Mouse (Mus musculus) testis, adult 2 months (tissue): ENCODE results near the gene H2-Ob.

ENCODE experiments used
- CTCF ChIP-seq: fragments of 200-500 bp; IDR thresholded peaks from 2 replicates; pipeline ENCODE4 v1.5.1; 2012; ENCODE audit warnings: low read depth, mild to moderate bottlenecking, inconsistent platforms, low read length, moderate library complexity; ENCODE audit not compliant: control insufficient read depth, insufficient read depth, insufficient replicate concordance
- POLR2A ChIP-seq: fragments of 200-500 bp; IDR thresholded peaks from 2 replicates; pipeline ENCODE4 v1.6.1; 2012; ENCODE audit warnings: low read depth, mild to moderate bottlenecking, inconsistent platforms, low read length, moderate library complexity; ENCODE audit not compliant: control insufficient read depth

DNA sequence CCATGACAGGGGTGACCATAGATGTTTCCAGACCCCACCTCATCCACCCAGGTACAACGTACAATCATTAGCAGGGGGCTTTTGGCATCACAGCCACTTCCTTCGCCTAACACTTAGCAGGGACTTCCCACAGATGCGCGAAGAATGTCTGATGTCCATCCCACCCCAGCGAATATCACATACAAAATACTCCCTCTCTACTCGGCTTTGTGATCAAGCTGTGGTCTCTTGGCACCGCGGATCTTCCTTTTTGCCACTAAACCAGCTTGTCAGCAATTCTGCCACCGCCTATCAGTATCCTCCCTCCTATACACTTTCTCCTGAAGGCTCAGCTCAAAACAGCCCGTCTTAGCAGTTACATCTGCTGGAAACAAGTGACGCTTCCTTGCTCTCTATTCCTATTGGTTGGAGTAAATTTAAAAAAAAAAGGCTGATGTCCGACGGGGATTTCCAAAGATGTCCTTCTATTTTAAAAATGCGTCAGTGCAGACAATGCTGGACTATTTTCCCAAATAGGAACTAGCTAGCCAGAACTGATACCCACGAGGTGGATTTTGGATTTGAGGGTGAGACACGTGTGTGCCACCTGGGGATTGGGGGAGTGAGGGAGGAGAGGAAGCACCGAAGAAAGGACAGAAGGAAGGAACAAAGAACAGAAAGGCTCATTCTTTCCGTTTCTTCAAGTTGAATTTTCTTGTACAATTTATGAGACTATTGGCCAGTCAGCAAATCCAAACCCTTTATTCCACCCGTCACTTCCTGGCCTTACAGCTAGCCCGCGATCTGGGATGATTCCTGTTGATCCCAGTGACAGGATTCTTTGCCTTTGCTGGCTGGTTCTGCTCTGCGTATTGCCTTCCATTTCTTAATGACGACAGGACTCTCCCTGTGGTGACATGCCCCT is 57.4 kb downstream of the H2-Ob start:
- TF ChIP-seq CTCF (no peak), POLR2A (no peak)
